Mouse (Mus musculus) liver, embryonic 14.5 days (tissue): ENCODE measurements around the gene P2rx7.

ENCODE experiments used
- CTCF ChIP-seq: IDR thresholded peaks from 2 replicates; pipeline ENCODE4 v1.5.1; 2016; ENCODE audit warnings: antibody characterized with exemption, low read depth, control low read depth
- EP300 ChIP-seq: IDR thresholded peaks from 2 replicates; pipeline ENCODE4 v1.6.1; 2016; ENCODE audit warnings: antibody characterized with exemption, low read depth

GRCm38 (mm10) chr5:122730776-122731175 lies 87.1 kb downstream of the P2rx7 start:
- no peak for TF ChIP-seq CTCF
- no peak for TF ChIP-seq EP300
